Mouse (Mus musculus): ENCODE data around the gene Ttll10. TPM values are rescaled to one million over a fixed set of nuclear protein-coding genes. Genes with fewer than 3 reads are reported as not detected.

Ttll10 gene
- total RNA-seq, 1 experiment from 2014 or later, result not detected

Other genes with a start within 250 kb of the Ttll10 start
- gene Ccnl2, start 246.9 kb downstream of the Ttll10 start, total RNA-seq (2017), result 394 and 410 TPM in 2 replicates
- 129 and 133 TPM in 2 replicates for gene Aurkaip1, start 228.1 kb downstream of the Ttll10 start, total RNA-seq (2017)
- 0.47 and 2.3 TPM in 2 replicates for gene Mxra8, start 219.7 kb downstream of the Ttll10 start, total RNA-seq (2017)
- gene Dvl1, start 212.0 kb downstream of the Ttll10 start, total RNA-seq (2017), result 32.8 and 39.2 TPM in 2 replicates
- gene Tas1r3, start 196.1 kb downstream of the Ttll10 start, total RNA-seq (2017), result 1.4 and 1.8 TPM in 2 replicates
- 2.3 and 10.1 TPM in 2 replicates for gene Cptp, start 190.0 kb downstream of the Ttll10 start, total RNA-seq (2017)
- gene Ints11, start 189.9 kb downstream of the Ttll10 start, total RNA-seq (2017), result 25.4 and 26.8 TPM in 2 replicates
- gene Pusl1, start 167.6 kb downstream of the Ttll10 start, total RNA-seq (2017), result 10.1 and 10.3 TPM in 2 replicates
- 15.7 and 17.5 TPM in 2 replicates for gene Acap3, start 167.6 kb downstream of the Ttll10 start, total RNA-seq (2017)
- gene Ube2j2, start 115.6 kb downstream of the Ttll10 start, total RNA-seq (2017), result 87.4 and 90.2 TPM in 2 replicates
- 1.6 and 3.6 TPM in 2 replicates for gene C1qtnf12, start 97.1 kb downstream of the Ttll10 start, total RNA-seq (2017)
- 2.9 and 3.7 TPM in 2 replicates for gene B3galt6, start 66.8 kb downstream of the Ttll10 start, total RNA-seq (2017)
- gene Sdf4, start 66.5 kb downstream of the Ttll10 start, total RNA-seq (2017), result 213 and 229 TPM in 2 replicates
- 2.6 and 7.6 TPM in 2 replicates for gene Tnfrsf4, start 45.6 kb downstream of the Ttll10 start, total RNA-seq (2017)
- 18.5 and 22.1 TPM in 2 replicates for gene Tnfrsf18, start 33.2 kb downstream of the Ttll10 start, total RNA-seq (2017)
- gene 9430015G10Rik, start 50.6 kb upstream of the Ttll10 start, total RNA-seq (2017), result 32.6 and 33.3 TPM in 2 replicates
- 0.25 and 0.58 TPM in 2 replicates for gene Rnf223, start 71.1 kb upstream of the Ttll10 start, total RNA-seq (2017)
- 7.9 and 9.8 TPM in 2 replicates for gene Agrn, start 138.1 kb upstream of the Ttll10 start, total RNA-seq (2017)
- 30.3 and 40.1 TPM in 2 replicates for gene Isg15, start 141.4 kb upstream of the Ttll10 start, total RNA-seq (2017)
- gene AW011738, start 143.9 kb upstream of the Ttll10 start, total RNA-seq (2017), result 17.6 and 20.4 TPM in 2 replicates
- gene Perm1, start 156.5 kb upstream of the Ttll10 start, total RNA-seq (2017), result 1.4 and 1.7 TPM in 2 replicates
- 22.8 and 23.6 TPM in 2 replicates for gene Plekhn1, start 175.4 kb upstream of the Ttll10 start, total RNA-seq (2017)
- 58.7 and 59.8 TPM in 2 replicates for gene Noc2l, start 176.6 kb upstream of the Ttll10 start, total RNA-seq (2017)
- 0.37 TPM in 1 of 2 replicates, not detected in the other for gene Samd11, start 196.2 kb upstream of the Ttll10 start, total RNA-seq (2017)